Mouse (Mus musculus): Measurements from ENCODE around the gene Slc10a4.
"Not testable (repeated sequence)": the region's sequence is repeated elsewhere in the genome, so short reads cannot be mapped to it uniquely, and the experiment has no call there.

Slc10a4 gene

GRCm38 (mm10) chr5:73006784-73007581 is at the start of gene Slc10a4:
TSS of gene Slc10a4 (plus strand) at chr5:73006883.
- no peak for ATAC-seq (ENCODE audit: low TSS enrichment)

GRCm38 (mm10) chr5:72957281-72957680 is 49.4 kb upstream of the Slc10a4 start:
- ATAC-seq (ENCODE audit: low TSS enrichment): no peak

DNA sequence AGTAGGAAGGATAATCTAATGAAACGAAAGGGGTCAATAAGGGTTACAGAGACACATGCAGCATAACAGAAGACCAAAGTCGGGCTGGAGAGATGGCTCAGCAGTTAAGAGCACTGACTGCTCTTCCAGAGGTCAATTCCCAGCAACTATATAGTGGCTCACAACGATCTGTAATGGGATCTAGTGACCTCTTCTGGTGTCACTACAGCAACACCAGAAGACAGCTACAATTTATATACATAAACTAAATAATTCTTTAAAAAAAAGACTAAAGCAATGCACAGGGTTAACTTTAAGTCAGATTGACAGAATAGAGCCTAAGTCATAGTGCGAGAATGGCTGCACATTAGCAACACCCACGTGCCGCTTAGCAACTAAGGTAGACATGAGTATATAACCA is 46.6 kb upstream of the Slc10a4 start:
- no peak for ATAC-seq (ENCODE audit: low TSS enrichment)

- ATAC-seq (ENCODE audit: low TSS enrichment): no peak
Measured at GRCm38 (mm10) chr5:72965706-72966105, 41.0 kb upstream of the Slc10a4 start.

DNA sequence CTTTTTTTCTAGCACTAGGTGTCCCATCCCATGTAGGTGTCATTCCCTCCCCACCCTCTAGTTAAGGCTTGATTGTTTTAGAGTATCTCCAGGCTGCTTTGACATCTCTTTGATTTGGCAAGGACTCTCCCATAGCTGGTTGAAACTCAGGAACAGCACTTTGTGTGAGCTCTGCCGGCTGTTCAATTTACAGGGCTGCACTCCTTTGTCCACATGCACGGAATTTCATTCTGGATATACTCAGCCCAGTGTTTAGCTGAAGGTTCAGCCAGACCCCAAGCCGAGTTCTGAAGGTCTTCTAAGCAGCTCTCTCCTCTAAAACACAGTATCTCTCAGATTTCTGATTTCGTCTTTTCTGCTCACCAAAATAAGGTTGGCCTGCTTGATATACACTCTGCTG is 34.2 kb upstream of the Slc10a4 start:
- no peak for ATAC-seq (ENCODE audit: low TSS enrichment)

GRCm38 (mm10) chr5:72972934-72973333 is 33.7 kb upstream of the Slc10a4 start:
- ATAC-seq (ENCODE audit: low TSS enrichment): peak; percentile 82

GRCm38 (mm10) chr5:72974602-72975001 is 32.1 kb upstream of the Slc10a4 start, which contains the start of gene Gm10135:
TSS of gene Gm10135 (minus strand) at chr5:72974702.
- no peak for ATAC-seq (ENCODE audit: low TSS enrichment)

GRCm38 (mm10) chr5:72975996-72976395 is 30.7 kb upstream of the Slc10a4 start:
- no peak for ATAC-seq (ENCODE audit: low TSS enrichment)

DNA sequence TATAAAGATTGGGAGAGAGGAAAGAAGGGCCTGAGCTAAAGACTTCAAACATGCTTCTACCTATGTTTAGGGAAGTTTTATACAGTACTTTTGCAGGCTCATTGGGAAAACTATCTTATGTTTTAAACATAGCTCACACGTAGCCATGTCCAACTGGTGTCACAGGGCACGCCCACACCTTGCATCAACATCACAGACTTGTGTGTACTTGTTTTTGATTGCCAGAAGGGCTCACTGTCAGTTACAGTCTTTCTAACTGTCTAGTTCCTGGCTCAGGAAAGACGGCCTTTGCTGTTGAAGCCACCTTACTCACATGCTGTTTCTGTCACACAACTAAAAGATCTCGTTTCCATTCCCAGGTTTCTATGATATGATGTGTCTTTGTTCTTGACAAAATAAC is 30.1 kb upstream of the Slc10a4 start:
- ATAC-seq (ENCODE audit: low TSS enrichment): no peak

DNA sequence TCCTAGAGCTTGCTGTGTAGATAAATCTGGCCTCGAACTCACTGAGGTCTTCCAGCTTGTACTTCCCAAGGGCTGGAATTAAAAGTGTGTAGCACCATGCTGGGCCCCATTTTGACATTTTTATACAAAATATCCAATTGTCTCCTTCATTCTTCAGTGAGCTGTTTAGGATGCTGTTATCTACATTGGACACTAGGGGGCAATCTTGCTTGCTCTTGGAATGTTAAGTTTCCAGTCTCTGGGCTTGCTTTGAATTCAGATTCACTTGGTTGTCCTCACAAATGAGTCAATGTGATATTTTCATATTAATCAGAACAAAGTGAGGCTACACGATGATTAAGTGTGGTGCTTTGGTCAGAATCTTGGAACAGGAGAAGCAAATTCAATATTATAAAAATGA is 22.6 kb upstream of the Slc10a4 start:
- peak; percentile 82 for ATAC-seq (ENCODE audit: low TSS enrichment)

GRCm38 (mm10) chr5:72987786-72988185 is 18.9 kb upstream of the Slc10a4 start:
- ATAC-seq (ENCODE audit: low TSS enrichment): no peak

DNA sequence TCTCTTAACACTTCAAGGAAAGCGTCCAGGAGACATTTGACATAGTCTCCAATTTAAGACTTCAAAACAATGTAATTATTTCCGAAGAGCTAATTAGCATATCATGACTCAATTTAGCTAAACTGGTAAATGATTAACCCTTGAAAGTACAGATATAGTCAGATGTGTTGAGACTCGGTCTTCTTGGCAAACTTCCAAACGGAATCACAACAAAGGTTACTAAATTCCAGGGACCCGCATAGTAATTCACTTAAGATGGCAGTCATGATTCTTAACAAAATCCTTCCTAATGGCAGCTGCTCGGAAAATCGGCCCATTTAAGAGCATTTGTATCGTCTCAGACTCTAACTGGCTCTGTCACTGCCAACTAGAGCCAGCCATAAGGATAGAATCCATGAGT is 16.9 kb upstream of the Slc10a4 start:
- ATAC-seq (ENCODE audit: low TSS enrichment): no peak

DNA sequence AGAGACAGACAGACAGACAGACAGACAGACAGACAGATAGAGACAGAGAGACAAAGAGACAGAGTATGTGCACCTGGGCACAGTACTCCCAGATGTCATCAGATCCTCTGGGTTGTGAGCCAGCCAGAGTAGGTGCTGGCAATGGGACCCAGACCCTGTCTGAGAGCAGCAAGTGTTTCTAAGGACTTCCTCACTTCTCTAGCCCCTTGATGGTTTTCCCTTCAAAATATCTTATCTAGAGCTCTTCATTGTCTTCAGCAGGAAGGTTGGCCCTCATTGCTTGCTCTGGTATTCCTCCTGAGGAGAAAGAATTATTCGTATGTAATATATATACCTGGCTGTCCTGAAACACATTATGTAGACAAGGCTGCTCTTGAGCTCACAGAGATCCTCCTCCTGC is 14.2 kb upstream of the Slc10a4 start:
- no peak for ATAC-seq (ENCODE audit: low TSS enrichment)

DNA sequence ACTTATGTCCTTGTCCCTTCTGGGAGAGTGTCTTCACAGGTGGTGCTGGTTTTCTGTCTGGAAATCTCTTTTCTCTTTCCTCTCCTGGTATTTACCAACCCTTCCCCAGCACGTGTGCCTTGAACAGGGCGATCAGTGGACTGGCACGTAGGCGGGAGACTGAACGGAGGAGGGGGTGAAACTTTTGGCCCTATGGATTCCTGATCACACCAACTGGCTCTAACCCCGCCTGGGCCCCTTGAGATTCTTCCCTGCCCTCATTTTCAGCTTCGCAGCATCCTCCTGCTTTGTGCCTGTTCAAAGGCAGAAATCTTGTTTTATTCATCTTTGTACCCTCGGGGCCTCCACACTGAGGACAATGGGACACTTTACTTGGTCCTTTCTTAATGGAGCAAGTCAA is 12.3 kb upstream of the Slc10a4 start:
- ATAC-seq (ENCODE audit: low TSS enrichment): no peak

DNA sequence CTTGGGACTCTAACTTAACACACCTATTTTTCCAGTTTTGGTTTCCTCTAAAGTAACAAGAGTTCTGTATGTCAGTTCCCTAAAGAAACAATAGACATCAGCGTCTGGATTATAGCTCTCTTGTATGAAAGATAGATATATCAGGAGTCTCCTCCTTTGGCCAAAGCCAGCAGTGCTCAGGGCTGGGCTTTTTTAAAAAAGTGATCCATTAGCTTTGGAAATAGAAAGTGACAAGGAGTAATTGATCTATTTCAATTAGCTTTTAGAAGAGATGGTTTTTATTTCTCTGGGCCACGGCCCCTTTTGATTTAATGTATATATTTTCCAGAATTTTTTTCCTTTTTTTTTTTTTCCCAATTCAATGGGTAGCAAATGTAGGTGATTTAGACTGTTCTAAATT is 11.8 kb upstream of the Slc10a4 start:
- ATAC-seq (ENCODE audit: low TSS enrichment): no peak

GRCm38 (mm10) chr5:72995379-72995778 is 11.3 kb upstream of the Slc10a4 start:
- no peak for ATAC-seq (ENCODE audit: low TSS enrichment)

DNA sequence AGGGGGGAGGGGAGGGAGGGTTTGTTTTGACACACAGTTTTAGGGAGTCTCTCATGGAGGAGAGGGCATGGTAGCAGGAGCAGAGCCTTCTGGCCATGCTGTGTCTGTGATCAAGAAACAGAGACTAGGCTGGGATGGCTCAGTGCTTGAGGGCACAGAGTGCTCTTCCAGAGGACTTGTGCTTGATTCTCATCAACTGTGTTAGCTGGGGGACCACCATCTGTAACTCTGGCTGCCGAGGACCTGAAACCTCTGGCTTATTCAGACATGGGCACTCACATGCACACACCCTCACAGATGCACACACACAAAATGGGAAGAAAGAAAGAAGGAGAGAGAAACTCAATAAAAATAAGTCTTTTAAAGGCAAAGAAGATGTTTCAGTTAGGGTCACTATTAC is 8.1 kb upstream of the Slc10a4 start:
- ATAC-seq (ENCODE audit: low TSS enrichment): not testable (repeated sequence)

DNA sequence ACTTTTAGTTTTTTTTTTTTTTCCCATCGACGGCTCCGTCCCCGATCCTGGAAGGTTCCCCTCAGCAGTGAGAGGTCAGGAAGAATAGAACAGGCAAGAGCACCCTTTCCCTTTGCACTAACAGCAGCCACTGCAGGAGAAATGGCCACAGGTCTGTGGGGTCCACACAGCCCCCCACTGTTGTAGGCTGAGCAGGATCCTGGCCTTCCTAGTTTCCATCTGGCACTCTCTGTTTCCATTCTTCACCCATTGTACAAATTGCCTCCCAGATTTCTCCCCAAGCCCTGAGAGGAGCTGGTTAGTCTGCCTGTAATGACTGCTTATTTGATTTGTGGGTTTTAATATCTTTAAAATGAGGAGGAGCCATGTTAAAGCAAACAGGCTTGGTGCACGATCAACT is 2.6 kb upstream of the Slc10a4 start:
- ATAC-seq (ENCODE audit: low TSS enrichment): no peak

DNA sequence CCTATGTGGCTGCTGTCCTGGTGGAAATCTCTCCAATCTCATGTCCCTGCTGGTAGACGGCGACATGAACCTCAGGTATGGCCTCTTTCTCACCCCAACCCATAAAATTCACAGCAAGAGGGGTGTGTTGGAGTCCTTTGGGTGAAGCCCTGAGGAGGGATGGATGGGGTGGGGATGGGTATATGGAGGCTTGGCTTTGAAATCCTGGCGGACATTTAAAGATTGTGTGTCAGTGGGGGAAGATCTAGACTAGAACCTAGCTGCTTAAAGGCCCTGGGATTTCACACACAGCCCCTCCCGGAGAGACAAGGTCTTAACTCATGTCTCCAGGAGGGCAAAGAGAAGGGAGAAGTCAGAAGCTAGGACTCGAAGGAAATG is 888 bp downstream of the Slc10a4 start:
- no peak for ATAC-seq (ENCODE audit: low TSS enrichment)

GRCm38 (mm10) chr5:73008230-73008629 is 1.5 kb downstream of the Slc10a4 start:
- not testable (repeated sequence) for ATAC-seq (ENCODE audit: low TSS enrichment)

GRCm38 (mm10) chr5:73011806-73012205 is 5.1 kb downstream of the Slc10a4 start:
- ATAC-seq (ENCODE audit: low TSS enrichment): not testable (repeated sequence)

DNA sequence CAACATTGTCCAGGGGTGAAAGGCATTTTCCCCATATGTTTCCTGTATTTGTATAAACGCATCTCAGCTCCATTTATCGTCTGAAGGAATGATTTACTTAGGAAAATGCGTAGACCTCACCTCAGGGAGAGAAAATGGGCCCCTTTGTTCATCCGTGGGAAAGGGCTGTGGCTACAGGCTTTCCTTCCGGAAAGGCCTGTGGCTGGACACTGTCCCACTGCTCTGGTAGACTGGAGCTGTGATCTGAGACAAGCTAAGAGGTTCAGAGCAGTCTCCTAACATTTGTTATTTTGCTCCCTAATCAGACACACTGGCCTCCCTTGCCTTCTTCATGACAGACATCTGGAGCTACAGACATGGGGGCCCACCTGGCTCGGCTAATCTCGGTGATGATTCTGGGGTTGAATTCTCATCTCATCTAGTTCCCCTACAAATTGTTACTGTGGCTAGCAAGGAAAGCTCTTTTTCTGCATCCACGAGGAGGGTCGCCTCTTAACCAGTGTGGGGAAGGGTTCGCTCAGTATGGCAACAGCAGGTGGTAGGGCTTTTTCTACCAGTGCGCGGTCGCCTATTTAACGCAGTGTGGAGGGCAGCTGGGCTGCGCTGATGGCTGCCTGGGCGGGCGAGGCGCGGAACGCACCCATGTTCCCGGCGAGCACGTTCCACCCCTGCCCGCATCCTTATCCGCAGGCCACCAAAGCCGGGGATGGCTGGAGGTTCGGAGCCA is 6.4 kb downstream of the Slc10a4 start:
- ATAC-seq (ENCODE audit: low TSS enrichment): not testable (repeated sequence)

DNA sequence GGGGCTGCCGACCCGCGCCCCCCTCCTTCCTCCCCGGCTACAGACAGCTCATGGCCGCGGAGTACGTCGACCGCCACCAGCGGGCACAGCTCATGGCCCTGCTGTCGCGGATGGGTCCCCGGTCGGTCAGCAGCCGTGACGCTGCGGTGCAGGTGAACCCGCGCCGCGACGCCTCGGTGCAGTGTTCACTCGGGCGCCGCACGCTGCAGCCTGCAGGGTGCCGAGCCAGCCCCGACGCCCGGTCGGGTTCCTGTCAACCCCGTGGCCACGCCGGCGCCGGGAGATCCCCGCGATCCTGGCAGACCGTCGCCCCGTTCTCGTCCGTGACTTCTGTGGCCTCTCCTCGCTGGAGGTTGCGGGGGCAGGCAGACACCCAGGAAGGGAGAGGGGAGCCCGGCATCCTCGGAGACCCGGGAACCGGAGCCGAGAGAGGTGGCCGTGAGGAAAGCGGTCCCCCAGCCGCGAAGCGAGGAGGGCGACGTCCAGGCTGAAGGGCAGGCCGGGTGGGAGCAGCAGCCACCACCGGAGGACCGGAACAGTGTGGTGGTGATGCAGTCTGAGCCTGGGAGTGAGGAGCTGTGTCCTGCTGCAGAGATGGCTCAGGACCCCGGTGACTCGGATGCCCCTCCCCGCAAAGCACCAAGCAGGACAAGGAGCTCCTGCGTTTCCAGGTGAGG is 7.1 kb downstream of the Slc10a4 start:
- ATAC-seq (ENCODE audit: low TSS enrichment): 0 out of 2 replicates have a peak, but pooled peaks have one; percentile 27
